Mouse (Mus musculus): ENCODE data around the gene Lrrc4. TPM values are rescaled to one million over a fixed set of nuclear protein-coding genes. Genes with fewer than 3 reads are reported as not detected.

The Lrrc4 gene
- polyA plus RNA-seq, 1 experiment from 2014 or later: 0.35 TPM

DNA sequence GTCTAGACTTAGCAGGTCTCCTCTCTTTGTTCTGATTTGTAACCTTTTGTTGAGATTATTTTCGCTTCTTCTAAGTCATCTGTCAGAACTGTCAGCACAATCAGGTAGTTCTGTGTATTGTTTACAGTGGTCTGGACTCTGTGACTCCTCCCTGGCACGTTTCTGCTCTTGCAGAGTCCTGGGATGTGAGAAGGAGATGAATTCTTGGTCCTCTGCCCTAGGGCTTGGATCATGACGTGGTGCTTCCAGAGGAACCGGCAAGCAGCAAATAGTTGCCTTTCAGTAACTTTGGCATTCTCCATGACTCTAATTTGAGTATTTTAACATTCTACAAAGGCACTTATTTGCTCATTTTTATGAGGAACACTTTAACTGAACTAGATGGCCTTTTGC, 113.7 kb downstream of the Lrrc4 start:
- no peaks in the 10 kb centered on the region for H3K9me3 ChIP-seq (ENCODE audit: low read length)
- DNase-seq (ENCODE audit: low spot score): peak; percentile 13
- no peak overlapping the region for H3K4me2 ChIP-seq (replicated peaks; ENCODE audit: low read depth, low read length)
- 22% methylated on average over 4 of the region's 4 CpGs for WGBS
- no peaks in the 10 kb centered on the region for H3K4me1 ChIP-seq (ENCODE audit: insufficient read depth, low read depth, low read length)
- H3K4me3 ChIP-seq (ENCODE audit: low read depth, low read length): no peak overlapping the region
- ATAC-seq: no peak
- no peak overlapping the region for H3K27ac ChIP-seq (ENCODE audit: low read length)
- H3K36me3 ChIP-seq (ENCODE audit: insufficient read depth, low read length): no peaks in the 10 kb centered on the region
- H3K9ac ChIP-seq (replicated peaks; ENCODE audit: low read depth): no peak overlapping the region
- H3K27me3 ChIP-seq (replicated peaks; ENCODE audit: insufficient read depth, low read length): no peaks in the 10 kb centered on the region
- TF ChIP-seq EP300 (IDR thresholded peaks at IDR 0.05) (no peak), CTCF (IDR thresholded peaks at IDR 0.05) (no peak)

DNA sequence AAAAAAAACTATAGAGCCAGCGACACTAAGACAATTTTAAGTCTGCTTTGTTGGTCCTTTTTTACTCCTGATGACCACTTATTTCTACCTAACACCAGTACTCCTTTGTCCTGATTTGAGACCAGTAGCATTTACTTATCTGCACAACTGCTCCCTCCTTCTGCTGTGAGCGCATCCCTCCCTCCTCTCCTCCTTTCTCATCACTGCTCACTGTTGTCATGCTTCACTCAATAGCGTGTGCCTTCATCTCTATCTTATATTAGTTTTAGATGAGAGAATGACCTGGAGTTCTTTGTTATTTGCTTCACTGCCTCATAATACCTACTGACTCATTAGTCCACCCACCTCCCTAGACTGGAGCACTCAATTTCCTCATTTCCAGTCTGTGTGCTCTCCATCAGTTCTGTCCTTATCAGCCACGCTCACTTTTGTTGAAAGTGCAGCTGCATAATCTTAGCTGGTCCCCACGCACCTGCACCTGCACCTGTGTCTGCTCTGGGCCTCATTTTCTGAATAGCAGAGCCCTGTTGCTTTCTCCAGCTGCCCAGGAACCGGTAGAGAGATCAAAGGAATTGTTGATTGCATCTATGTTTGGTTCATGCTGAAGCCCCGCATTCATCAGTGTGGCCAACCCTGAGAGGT, 114.2 kb downstream of the Lrrc4 start:
- Histone ChIP-seq H3K36me3 (ENCODE audit: insufficient read depth, low read length) (no peaks in the 10 kb centered on the region), H3K27ac (ENCODE audit: low read length) (no peak overlapping the region), H3K4me3 (ENCODE audit: low read depth, low read length) (no peak overlapping the region), H3K27me3 (replicated peaks; ENCODE audit: insufficient read depth, low read length) (no peaks in the 10 kb centered on the region), H3K4me2 (replicated peaks; ENCODE audit: low read depth, low read length) (no peak overlapping the region), H3K4me1 (ENCODE audit: insufficient read depth, low read depth, low read length) (no peaks in the 10 kb centered on the region), H3K9me3 (ENCODE audit: low read length) (no peaks in the 10 kb centered on the region), H3K9ac (replicated peaks; ENCODE audit: low read depth) (no peak overlapping the region)
- no peak for DNase-seq (ENCODE audit: low spot score)
- ATAC-seq: no peak
- WGBS: 53% methylated on average over 7 of the region's 7 CpGs
- TF ChIP-seq CTCF (IDR thresholded peaks at IDR 0.05): no peak
- no peak for TF ChIP-seq EP300 (IDR thresholded peaks at IDR 0.05)

DNA sequence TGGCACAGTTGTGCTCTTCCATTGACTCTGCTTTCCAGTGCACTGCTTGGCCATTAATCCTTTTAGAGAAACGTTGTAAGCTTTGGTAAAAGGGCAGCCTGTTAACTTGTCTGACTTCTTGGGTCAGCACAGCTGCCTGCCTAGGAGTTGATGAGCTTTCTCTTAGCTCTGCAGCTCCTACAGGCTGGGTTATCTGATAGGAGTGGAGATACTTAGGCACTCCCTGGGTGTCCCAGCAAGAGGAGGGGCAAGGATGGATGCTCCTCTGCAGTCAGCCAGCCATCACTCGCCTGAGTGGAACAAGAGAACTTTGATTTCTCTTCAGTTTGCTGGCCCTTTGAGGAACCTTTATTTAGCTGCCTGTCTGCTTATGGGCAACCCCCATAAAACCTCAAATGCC, 121.5 kb downstream of the Lrrc4 start:
- H3K27ac ChIP-seq (ENCODE audit: low read length): no peak overlapping the region
- H3K4me2 ChIP-seq (replicated peaks; ENCODE audit: low read depth, low read length): no peak overlapping the region
- 30% methylated on average over 2 of the region's 2 CpGs for WGBS
- peaks cover 14% of the 10 kb centered on the region; the same call in 1 of the 2 replicates for H3K36me3 ChIP-seq (ENCODE audit: insufficient read depth, low read length)
- H3K4me3 ChIP-seq (ENCODE audit: low read depth, low read length): no peak overlapping the region
- no peak for DNase-seq (ENCODE audit: low spot score)
- H3K4me1 ChIP-seq (ENCODE audit: insufficient read depth, low read depth, low read length): peaks cover 15% of the 10 kb centered on the region; the same call in 1 of the 2 replicates
- TF ChIP-seq CTCF (IDR thresholded peaks at IDR 0.05): no peak
- no peaks in the 10 kb centered on the region for H3K27me3 ChIP-seq (replicated peaks; ENCODE audit: insufficient read depth, low read length)
- no peak for ATAC-seq
- H3K9me3 ChIP-seq (ENCODE audit: low read length): no peaks in the 10 kb centered on the region
- no peak overlapping the region for H3K9ac ChIP-seq (replicated peaks; ENCODE audit: low read depth)

DNA sequence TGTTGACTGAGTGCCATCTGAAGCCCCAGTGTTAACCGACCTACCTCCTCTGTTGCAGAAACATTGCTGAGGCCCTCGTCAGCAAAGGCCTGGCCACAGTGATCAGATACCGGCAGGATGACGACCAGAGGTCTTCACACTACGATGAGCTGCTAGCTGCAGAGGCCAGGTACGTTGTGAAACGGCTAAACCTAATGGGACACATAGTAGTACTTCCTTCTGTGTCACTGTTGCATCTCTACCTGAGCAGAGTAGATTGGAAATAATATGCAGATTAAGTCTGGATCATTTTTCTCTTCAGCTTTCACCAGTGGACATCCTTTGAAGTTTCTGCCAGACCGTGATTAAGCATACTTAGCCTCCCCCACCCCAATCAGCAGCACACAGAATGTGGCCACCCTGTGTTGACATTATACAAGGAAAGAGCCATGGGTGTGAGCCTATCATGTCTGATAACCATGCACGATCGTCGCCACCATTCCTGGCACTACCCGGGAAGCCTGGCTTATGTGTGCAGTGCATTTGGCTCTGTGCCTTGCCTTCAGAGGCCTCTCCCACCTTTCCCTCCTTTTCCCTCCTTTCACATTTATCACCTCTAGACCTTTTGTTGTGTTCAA, 124.5 kb downstream of the Lrrc4 start:
- TF ChIP-seq CTCF (IDR thresholded peaks at IDR 0.05): no peak
- TF ChIP-seq EP300 (IDR thresholded peaks at IDR 0.05): no peak
- Histone ChIP-seq H3K4me1 (ENCODE audit: insufficient read depth, low read depth, low read length) (peaks cover 19% of the 10 kb centered on the region; the same call in 1 of the 2 replicates), H3K9ac (replicated peaks; ENCODE audit: low read depth) (no peak overlapping the region), H3K27me3 (replicated peaks; ENCODE audit: insufficient read depth, low read length) (no peaks in the 10 kb centered on the region), H3K27ac (ENCODE audit: low read length) (no peak overlapping the region), H3K9me3 (ENCODE audit: low read length) (no peaks in the 10 kb centered on the region), H3K36me3 (ENCODE audit: insufficient read depth, low read length) (peaks cover 14% of the 10 kb centered on the region; the same call in 1 of the 2 replicates), H3K4me2 (replicated peaks; ENCODE audit: low read depth, low read length) (no peak overlapping the region), H3K4me3 (ENCODE audit: low read depth, low read length) (no peak overlapping the region)
- DNase-seq (ENCODE audit: low spot score) (peak; percentile 22), ATAC-seq (no peak; the same call in 1 of the 2 replicates)
- WGBS: 33% methylated on average over 12 of the region's 12 CpGs

DNA sequence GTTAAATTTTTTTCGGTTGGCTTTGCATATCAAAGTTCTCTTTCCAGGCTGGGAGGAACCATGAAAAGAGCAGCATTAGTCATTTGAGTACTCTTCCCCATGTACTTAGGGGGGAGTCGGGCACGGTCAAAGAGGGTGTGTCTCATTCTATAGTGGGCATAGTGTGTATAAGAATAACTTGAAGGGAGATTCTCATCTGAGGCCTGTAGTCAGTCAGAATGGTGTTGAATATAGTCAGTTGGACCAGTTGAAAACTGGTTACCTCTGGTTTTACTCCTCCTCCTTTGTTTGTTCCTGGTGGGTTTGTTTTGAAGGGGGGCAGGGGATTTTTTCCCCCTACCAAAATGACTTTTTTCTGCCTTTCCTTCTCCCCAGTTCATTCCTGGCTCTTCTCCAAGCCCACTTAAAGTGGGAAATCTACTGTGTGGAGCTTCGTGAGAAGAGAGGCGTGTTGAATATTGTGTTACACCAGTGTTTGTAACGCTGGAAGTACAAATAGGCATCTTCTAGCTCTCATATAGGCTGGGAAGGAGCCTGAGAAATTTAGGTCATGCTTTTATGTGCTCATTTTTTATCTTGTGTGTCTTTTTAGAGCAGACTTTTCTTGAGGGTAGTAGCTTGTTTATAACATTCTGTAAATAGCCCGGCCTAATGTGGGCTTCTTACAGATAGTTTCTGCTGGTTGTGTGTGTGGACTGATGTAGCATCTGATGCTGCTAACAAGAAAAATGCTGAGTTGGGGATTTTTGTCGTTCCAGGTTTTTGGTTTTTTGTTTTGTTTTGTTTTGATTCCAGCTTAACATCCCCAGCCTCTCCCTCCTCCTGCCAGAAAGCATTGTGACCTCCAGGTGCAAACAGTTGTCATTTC, 125.2 kb downstream of the Lrrc4 start:
- no peak for ATAC-seq
- no peak overlapping the region for H3K27ac ChIP-seq (ENCODE audit: low read length)
- no peaks in the 10 kb centered on the region for H3K27me3 ChIP-seq (replicated peaks; ENCODE audit: insufficient read depth, low read length)
- no peak for DNase-seq (ENCODE audit: low spot score)
- peaks cover 14% of the 10 kb centered on the region; the same call in 1 of the 2 replicates for H3K36me3 ChIP-seq (ENCODE audit: insufficient read depth, low read length)
- no peaks in the 10 kb centered on the region for H3K9me3 ChIP-seq (ENCODE audit: low read length)
- 46% methylated on average over 8 of the region's 8 CpGs for WGBS
- TF ChIP-seq CTCF (IDR thresholded peaks at IDR 0.05): no peak
- no peak for TF ChIP-seq EP300 (IDR thresholded peaks at IDR 0.05)
- peaks cover 19% of the 10 kb centered on the region; the same call in 1 of the 2 replicates for H3K4me1 ChIP-seq (ENCODE audit: insufficient read depth, low read depth, low read length)
- H3K4me3 ChIP-seq (ENCODE audit: low read depth, low read length): no peak overlapping the region
- H3K9ac ChIP-seq (replicated peaks; ENCODE audit: low read depth): no peak overlapping the region
- no peak overlapping the region for H3K4me2 ChIP-seq (replicated peaks; ENCODE audit: low read depth, low read length)
